Mouse (Mus musculus) CD8-positive naive resting alpha-beta T cell, adult 57 days (primary cell): ENCODE data around the gene Strn3. TPM values are rescaled to one million over a fixed set of nuclear protein-coding genes. Genes with fewer than 3 reads are reported as not detected.

ENCODE experiments used
- total RNA-seq: library from RNA; stranded (reverse); gene quantifications from one replicate; pipeline ENCODE4 v1.2.4, GENCODE M21; 2023

The Strn3 gene
- total RNA-seq: 49.5 TPM

GRCm38 (mm10) chr12:51691845-51692632, at the start of gene Strn3:
Gene Strn3, minus strand, starts transcription at chr12:51691897.

DNA sequence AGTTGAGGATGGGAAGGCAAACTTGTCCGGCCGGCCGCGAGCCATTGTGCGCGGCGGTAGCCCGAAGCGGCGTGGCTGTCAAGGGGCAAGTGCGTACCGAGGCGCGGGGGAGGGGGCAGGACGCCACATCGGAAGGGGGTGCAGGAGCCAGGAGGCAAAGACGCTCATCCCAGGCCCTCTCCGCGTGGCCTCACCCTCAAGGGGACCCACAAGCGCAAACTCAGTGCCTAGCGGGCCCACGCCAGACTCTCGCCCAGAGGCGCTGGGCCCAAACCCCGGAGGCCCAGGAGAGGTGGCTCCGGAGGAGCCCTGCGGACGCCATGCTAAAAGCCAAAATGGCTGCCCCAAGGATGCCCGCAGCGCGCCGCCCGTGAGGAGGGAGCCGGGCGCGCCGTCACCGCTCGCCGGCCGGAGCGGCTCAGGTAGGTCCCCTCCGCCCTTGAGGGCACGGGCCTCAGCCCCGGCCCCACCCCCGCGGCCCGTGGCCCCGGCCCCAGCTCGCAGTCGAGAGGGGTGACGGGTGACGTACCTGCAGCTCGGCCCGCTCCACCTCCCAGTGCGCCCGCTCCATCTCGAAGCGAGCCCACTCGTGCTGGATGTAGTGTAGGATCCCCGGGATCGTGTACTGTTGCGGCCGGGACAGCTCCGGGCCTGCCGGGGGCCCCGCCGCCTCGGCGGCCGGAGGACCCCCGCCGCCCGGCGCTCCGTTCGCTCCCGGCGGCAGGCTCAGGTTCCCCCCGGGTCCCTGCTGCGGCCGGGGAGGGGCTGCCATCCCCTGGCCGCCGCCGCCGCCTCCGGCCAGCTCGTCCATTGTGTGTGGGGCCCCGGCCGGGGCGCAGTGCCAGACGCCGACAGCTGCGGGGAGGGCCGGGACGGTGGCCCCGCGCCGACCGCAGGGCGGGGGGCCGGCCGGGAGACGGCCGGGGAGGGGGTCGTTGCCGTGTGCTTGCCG, 528 bp downstream of the Strn3 start, which contains the start of gene Ap4s1:
TSS of gene Ap4s1 (plus strand) at position 141 of the 952 bp plus-strand sequence.

GRCm38 (mm10) chr12:51593229-51594029, 98.3 kb downstream of the Strn3 start, which contains the start of gene Coch:
Gene Coch, plus strand, starts transcription at chr12:51593341.

Other genes with a start within 250 kb of the Strn3 start
- 0.55 TPM for gene Coch, start 98.6 kb downstream of the Strn3 start, total RNA-seq
- 15.9 TPM for gene Ap4s1, start 864 bp downstream of the Strn3 start, total RNA-seq
- gene Hectd1, start 137.6 kb upstream of the Strn3 start, total RNA-seq: 129 TPM